Mouse (Mus musculus) heart, embryonic 11.5 days (tissue): Measurements from ENCODE around the gene Spsb4. TPM values are rescaled to one million over a fixed set of nuclear protein-coding genes. Genes with fewer than 3 reads are reported as not detected.

Source experiments
- ATAC-seq: fragments of 200-750 bp; cut with Nextera tagmentation; replicated peaks from 2 replicates; pipeline ENCODE4 v1.8.0; 2017; ENCODE audit warnings: moderate library complexity; ENCODE audit not compliant: insufficient number of reproducible peaks, low FRiP score, low TSS enrichment
- H3K27ac ChIP-seq: fragments of 300-500 bp; sonication (generic); 2 replicates; pipeline ENCODE4 v1.5.1; 2014; ENCODE audit warnings: mild to moderate bottlenecking, low read depth, low read length
- H3K27me3 ChIP-seq: fragments of 300-500 bp; sonication (generic); 2 replicates; pipeline ENCODE4 v1.6.1; 2014; ENCODE audit warnings: mild to moderate bottlenecking, low read length, mixed read lengths; ENCODE audit not compliant: control insufficient read depth, insufficient read depth
- H3K36me3 ChIP-seq: fragments of 300-500 bp; sonication (generic); 2 replicates; pipeline ENCODE4 v1.6.1; 2014; ENCODE audit warnings: mild to moderate bottlenecking, low read length, moderate library complexity, mixed read lengths; ENCODE audit not compliant: control insufficient read depth, insufficient read depth
- H3K4me1 ChIP-seq: fragments of 300-500 bp; sonication (generic); 2 replicates; pipeline ENCODE4 v1.6.1; 2014; ENCODE audit warnings: low read length; ENCODE audit not compliant: control insufficient read depth, insufficient read depth
- H3K4me2 ChIP-seq: fragments of 300-500 bp; sonication (generic); 2 replicates; pipeline ENCODE4 v1.6.1; 2014; ENCODE audit warnings: mild to moderate bottlenecking, moderate library complexity
- H3K4me3 ChIP-seq: fragments of 300-500 bp; sonication (generic); 2 replicates; pipeline ENCODE4 v1.5.1; 2014; ENCODE audit warnings: low read depth, low read length
- H3K9ac ChIP-seq: fragments of 300-500 bp; sonication (generic); 2 replicates; pipeline ENCODE4 v1.6.1; 2014; ENCODE audit warnings: mild to moderate bottlenecking, low read depth, low read length, moderate library complexity
- H3K9me3 ChIP-seq: fragments of 300-500 bp; sonication (generic); replicated peaks from 2 replicates; pipeline ENCODE4 v1.6.1; 2016; ENCODE audit warnings: low read length; ENCODE audit not compliant: control insufficient read depth
- WGBS: fragments of 180-500 bp; shearing (Covaris S2); extraction: QIAGEN DNeasy Blood & Tissue Kit; methylation state at CpG from one replicate; pipeline ENCODE4 v1.1.7; 2014; ENCODE audit not compliant: insufficient replicate concordance; 5-methylcytosine and 5-hydroxymethylcytosine counted together
- polyA plus RNA-seq: library from polyadenylated mRNA; unstranded; fragments of >200 nt; fragmentation: Nextera tagmentation; extraction: Ambion mirVana; gene quantifications from 2 replicates; pipeline ENCODE4 v1.2.1, GENCODE M21; 2014

The Spsb4 gene
- polyA plus RNA-seq, result 42.0 and 48.3 TPM in 2 replicates

DNA sequence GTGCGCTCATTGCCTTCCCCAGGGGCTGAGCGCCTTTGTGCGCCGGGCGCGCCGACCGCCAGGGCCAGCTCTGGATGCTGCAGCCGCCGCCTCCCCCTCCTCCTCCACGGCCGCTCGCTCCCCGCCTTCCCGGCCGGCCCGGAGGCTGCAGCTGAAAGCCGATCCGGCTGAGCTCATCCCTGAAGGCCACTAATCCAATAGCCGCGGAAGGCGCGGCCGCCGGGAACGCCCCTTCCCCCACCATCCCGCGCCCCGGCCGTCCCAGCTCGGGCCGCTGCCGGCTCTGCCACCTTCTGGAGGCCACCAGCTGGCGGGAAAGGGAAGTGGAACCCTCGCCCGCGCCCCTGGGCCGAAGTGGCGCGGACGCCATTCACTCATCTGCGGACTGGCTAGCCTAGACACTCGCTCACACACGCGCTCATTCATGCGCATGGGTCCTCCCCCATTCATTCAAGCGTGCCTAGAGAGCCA, at the start of gene Spsb4:
Gene Spsb4 (minus strand): TSS at position 167 of the 471 bp plus-strand sequence.
- Histone ChIP-seq H3K9ac (peak within 1 kb of the TSS; percentile 83), H3K27me3 (peaks cover 4% of the 10 kb centered on the region; the same call in 1 of the 2 replicates), H3K36me3 (no peaks in the 10 kb centered on the region), H3K4me1 (peaks cover 10% of the 10 kb centered on the region), H3K27ac (peak within 1 kb of the TSS; percentile 93), H3K4me2 (peak within 1 kb of the TSS; percentile 77), H3K9me3 (no peaks in the 10 kb centered on the region), H3K4me3 (peak within 1 kb of the TSS; percentile 71)
- 2% methylated on average over 39 of the region's 47 CpGs for WGBS
- ATAC-seq, result peak; percentile 85

DNA sequence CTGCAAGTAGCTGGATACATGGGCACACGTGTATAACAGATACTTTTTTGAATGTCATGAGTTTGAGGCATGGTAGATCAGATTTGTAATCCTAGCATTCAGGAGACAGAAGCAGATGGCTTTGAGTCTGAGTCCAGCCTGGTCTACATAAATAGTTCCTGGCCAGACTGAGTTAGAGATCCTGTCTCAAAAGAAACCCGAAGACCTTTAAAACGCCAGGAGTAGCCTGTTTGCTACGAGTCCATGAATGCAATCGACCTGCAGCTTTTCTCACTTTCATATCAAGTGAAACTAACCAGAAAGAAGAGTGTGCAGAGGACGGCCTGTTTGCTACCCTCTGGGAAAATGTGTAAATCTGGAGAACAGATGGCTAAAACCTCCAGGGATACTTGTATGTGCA, 49.1 kb upstream of the Spsb4 start:
- Histone ChIP-seq H3K4me1 (no peaks in the 10 kb centered on the region), H3K36me3 (no peaks in the 10 kb centered on the region), H3K4me2 (no peak overlapping the region), H3K27ac (no peak overlapping the region), H3K4me3 (no peak overlapping the region), H3K9me3 (no peaks in the 10 kb centered on the region), H3K27me3 (no peaks in the 10 kb centered on the region), H3K9ac (no peak overlapping the region)
- ATAC-seq, result no peak
- 85% methylated on average over 6 of the region's 6 CpGs for WGBS

GRCm38 (mm10) chr9:97065885-97066284, 47.2 kb upstream of the Spsb4 start:
- no peaks in the 10 kb centered on the region for H3K36me3 ChIP-seq
- no peaks in the 10 kb centered on the region for H3K9me3 ChIP-seq
- H3K4me2 ChIP-seq, result no peak overlapping the region
- H3K4me1 ChIP-seq, result no peaks in the 10 kb centered on the region
- ATAC-seq, result no peak
- H3K9ac ChIP-seq, result no peak overlapping the region
- no peak overlapping the region for H3K4me3 ChIP-seq
- WGBS, result 79% methylated on average over 4 of the region's 4 CpGs
- H3K27me3 ChIP-seq, result no peaks in the 10 kb centered on the region
- no peak overlapping the region for H3K27ac ChIP-seq

DNA sequence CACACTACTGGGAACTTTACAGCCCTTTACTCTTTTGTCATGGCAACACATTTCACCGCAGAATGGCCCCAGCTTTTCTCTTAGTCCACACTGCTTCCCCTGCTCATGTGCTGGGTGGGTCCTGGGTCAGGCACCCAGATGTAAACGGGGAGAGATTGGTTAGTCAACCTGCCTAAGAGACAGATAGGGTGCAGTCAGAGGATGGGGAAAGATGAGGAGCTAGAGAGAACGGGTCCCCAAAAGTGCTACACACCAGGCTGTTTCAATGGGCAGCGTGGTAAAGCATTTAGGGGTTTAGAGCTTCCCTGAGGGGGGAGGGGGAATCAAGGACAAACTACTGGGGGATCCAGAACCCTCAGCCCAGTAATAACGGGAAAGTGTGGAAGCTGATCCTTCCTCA, 46.6 kb upstream of the Spsb4 start:
- no peaks in the 10 kb centered on the region for H3K9me3 ChIP-seq
- H3K4me1 ChIP-seq, result no peaks in the 10 kb centered on the region
- H3K36me3 ChIP-seq, result no peaks in the 10 kb centered on the region
- WGBS, result 75% methylated on average over 5 of the region's 5 CpGs
- no peak for ATAC-seq
- H3K27me3 ChIP-seq, result no peaks in the 10 kb centered on the region
- no peak overlapping the region for H3K4me3 ChIP-seq
- no peak overlapping the region for H3K27ac ChIP-seq
- no peak overlapping the region for H3K9ac ChIP-seq
- no peak overlapping the region for H3K4me2 ChIP-seq

DNA sequence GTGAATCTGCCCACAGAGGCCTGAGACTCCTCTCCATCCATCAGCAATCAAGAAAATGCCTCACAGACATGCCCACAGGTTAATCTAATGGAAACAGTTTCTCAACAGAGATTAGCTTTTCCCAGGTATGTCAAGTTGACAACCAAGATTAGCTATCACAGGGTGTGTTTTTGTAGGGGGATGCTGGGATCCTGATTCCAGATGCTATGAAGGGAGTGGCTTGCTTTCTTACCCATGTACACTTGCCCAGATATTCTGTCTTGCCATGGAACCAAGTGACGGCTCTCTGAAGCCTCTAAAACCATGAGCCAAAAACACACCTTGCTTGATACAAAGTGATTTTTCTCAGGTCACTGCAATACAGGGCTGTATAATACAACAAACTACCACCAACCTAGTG, 45.5 kb upstream of the Spsb4 start:
- Histone ChIP-seq H3K27me3 (no peaks in the 10 kb centered on the region), H3K9me3 (no peaks in the 10 kb centered on the region), H3K4me2 (no peak overlapping the region), H3K4me1 (no peaks in the 10 kb centered on the region), H3K9ac (no peak overlapping the region), H3K27ac (no peak overlapping the region), H3K36me3 (no peaks in the 10 kb centered on the region), H3K4me3 (no peak overlapping the region)
- ATAC-seq, result no peak
- WGBS, result 90% methylated on average over 1 of the region's 1 CpGs

DNA sequence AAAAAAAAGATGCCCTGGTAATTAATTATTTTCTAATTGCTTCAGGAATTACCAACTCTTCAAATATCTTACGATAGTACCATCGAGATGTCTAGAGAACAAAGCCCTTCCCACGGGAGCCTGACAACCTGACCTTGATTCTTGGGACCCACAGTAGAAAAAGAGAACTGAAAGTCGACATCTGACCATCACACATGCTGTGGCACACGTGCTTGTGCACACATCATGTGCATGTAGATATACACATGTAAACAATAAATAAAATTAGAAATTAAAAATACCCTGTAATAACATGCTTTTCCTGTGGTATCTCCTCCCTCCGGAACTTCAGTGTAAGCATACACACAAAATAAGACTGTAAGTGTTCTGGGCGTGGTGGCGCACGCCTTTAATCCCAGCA, 43.1 kb upstream of the Spsb4 start:
- Histone ChIP-seq H3K4me1 (peaks cover 3% of the 10 kb centered on the region; the same call in 1 of the 2 replicates), H3K4me2 (no peak overlapping the region), H3K27me3 (no peaks in the 10 kb centered on the region), H3K4me3 (no peak overlapping the region), H3K27ac (no peak overlapping the region), H3K9ac (no peak overlapping the region), H3K36me3 (no peaks in the 10 kb centered on the region), H3K9me3 (no peaks in the 10 kb centered on the region)
- 91% methylated on average over 9 of the region's 9 CpGs for WGBS
- ATAC-seq, result no peak

DNA sequence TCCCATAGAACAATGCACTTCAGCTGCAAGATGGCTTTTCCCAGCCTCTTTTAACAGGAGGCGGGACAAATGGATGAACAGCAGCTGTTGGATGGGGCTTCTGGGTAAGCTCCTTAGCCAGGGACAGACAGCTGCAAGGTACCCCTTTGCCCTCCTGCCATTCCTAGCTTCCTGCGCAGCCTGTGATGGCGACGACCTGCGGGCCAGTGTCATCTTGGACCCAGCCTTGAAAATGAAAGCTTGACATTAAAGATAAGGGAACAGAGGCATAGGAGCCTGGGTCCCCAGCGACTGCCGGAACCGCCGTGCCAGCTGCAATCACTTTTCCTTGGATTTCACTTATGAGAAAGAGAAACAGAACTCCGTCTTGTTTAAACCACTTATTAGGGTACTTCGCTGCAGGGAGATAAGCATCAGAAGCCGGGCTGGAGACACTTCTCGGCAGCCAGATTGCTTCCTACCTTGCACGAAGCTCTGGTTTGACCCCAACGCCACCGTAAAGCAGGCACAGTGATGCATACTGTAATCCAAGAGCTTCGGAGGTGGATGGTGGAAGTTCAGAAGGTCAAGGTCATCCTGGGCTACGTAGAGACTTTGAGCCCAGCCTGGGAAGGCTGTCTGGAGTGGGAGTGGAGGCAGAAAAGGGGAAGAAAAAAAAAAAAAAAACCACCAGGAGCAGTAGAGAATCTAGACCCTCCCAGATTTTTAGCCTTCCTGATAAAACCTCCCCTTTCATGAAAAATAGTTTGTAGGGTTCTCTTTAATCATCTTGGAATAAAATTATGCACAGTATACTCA, 38.1 kb upstream of the Spsb4 start:
- Histone ChIP-seq H3K9ac (0 out of 2 replicates have a peak overlapping the region, but pooled peaks have one; percentile 36), H3K9me3 (no peaks in the 10 kb centered on the region), H3K4me2 (peak overlapping the region; percentile 53), H3K27ac (no peak overlapping the region), H3K4me3 (peak overlapping the region; percentile 21; the same call in 1 of the 2 replicates), H3K4me1 (peaks cover 10% of the 10 kb centered on the region; the same call in 1 of the 2 replicates), H3K36me3 (no peaks in the 10 kb centered on the region), H3K27me3 (no peaks in the 10 kb centered on the region)
- no peak for ATAC-seq
- 41% methylated on average over 18 of the region's 18 CpGs for WGBS

DNA sequence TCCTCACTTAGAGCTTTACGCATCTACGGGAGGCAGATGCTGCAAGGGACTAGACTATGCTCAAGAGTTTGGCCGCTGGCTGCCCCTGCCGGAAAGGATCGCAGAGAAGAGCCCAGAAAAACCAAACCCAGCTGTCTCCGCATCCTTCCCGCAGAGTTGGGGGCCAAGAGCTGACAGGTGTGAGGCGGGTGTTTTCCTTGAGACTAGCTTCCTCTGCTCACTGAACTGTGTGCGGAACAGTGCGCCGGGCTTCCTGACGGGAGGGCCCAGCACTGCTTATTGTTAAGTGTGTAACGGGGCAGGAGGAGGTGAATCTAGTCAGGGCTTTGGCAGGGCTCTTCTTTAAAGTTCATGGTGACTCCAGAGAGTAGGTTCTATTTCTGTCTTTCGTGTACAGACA, 37.3 kb upstream of the Spsb4 start:
- Histone ChIP-seq H3K4me3 (no peak overlapping the region), H3K36me3 (no peaks in the 10 kb centered on the region), H3K4me1 (peaks cover 10% of the 10 kb centered on the region; the same call in 1 of the 2 replicates), H3K4me2 (no peak overlapping the region), H3K9me3 (no peaks in the 10 kb centered on the region), H3K27ac (no peak overlapping the region), H3K9ac (no peak overlapping the region), H3K27me3 (no peaks in the 10 kb centered on the region)
- WGBS, result 60% methylated on average over 14 of the region's 14 CpGs
- no peak for ATAC-seq
